Mouse (Mus musculus) 3134 (cell line): ENCODE data around the gene Tmprss9.

Experiments
- DNase-seq: peaks from one replicate; pipeline ENCODE4 v3.0.0-alpha.2; 2011; ENCODE audit warnings: low spot score; ENCODE audit not compliant: insufficient read length; ENCODE audit errors: extremely low read depth

The Tmprss9 gene

DNA sequence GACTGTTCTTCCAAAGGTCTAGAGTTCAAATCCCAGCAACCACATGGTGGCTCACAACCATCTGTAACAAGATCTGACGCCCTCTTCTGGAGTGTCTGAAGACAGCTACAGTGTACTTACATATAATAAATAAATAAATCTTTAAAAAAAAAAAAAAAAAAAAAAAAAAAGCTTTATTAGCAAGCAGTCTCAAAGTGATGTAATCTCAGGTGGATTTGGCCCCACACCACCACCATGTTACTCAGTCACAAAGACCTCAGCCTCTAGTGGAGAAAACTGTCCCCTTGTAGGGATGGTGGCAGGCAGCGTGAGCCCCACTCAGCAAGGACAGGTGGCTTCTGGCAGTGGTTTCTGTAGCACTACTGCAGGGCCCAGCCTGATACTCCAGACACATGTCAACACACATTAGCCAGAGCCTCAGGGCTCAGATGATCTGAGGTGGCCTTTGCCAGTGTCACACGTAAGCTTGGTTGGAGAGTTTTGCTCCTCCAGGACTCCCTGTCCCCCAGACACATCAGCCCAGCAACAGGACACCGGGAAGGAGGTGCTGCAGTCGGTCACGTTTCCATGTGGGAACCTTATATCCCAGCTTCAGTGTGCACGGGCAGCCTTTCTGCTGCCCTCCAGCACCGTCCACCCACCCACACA, 41.8 kb downstream of the Tmprss9 start:
- DNase-seq = no peak

DNA sequence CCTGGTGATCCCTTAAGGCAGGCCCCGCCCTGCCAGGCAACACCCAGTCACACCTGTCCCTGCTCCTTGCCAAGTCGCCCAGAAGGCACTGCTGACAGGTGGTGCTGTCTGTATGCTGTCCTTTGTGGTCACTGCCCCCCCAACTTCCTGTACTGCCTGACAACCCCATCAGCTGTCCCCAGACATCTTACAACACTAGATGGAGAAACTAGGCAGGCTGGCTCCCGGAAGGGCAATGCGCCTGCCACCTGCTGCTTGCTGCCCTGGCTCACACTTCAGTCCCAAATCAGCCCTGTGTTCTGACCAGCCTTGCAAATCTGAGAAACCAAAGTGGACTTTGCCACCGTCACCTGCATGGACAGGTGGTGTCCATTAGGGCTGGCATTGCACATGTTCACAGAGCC, 42.6 kb downstream of the Tmprss9 start:
- no peak for DNase-seq

DNA sequence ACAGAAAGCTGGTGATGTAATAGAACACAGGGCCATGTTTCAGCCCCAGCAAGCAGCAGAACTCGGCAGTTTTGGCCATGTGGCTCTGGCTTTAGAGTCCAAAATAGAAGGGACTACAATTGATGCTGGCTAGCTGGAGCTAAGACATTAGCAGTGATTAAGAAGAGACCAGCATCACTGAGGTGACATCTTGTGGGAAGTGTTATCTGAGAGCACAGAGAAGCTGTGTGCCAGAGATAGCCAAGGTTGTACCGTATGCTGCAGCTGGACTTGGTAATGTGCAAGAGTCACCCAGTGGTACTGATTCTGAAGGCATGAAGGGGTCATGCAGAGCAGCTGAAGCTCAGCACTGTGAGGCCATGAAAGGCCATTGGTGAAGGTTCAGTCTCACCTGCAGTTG, 43.6 kb downstream of the Tmprss9 start:
- no peak for DNase-seq

- DNase-seq = no peak
Observed at GRCm38 (mm10) chr10:80915736-80916135, 44.1 kb downstream of the Tmprss9 start.

GRCm38 (mm10) chr10:80917336-80917778, 45.7 kb downstream of the Tmprss9 start:
- no peak for DNase-seq

GRCm38 (mm10) chr10:80917779-80918434, 46.3 kb downstream of the Tmprss9 start, which contains the start of gene Lmnb2:
Lmnb2 (minus strand) TSS chr10:80918245.
- DNase-seq = peak; percentile 81

DNA sequence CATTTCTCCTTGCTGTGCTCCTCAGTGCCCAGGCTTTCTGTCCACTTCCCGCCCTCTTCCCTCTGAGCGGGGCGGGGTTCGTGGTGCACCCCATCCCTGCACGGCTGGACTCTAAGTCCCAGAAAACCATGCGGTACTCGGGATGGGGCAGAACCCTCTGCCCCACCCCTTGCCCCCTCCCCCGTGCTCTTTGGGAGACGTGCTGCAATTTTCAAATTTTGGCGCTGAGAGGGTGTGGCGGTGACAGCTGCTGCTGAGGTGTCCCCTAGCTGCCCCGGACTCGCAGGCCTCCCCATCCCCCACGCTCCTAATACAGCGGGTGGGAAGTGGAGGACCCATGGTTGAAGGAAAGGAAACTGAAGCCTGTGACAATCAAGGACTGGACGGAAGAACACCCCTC, 50.3 kb downstream of the Tmprss9 start:
- no peak for DNase-seq

DNA sequence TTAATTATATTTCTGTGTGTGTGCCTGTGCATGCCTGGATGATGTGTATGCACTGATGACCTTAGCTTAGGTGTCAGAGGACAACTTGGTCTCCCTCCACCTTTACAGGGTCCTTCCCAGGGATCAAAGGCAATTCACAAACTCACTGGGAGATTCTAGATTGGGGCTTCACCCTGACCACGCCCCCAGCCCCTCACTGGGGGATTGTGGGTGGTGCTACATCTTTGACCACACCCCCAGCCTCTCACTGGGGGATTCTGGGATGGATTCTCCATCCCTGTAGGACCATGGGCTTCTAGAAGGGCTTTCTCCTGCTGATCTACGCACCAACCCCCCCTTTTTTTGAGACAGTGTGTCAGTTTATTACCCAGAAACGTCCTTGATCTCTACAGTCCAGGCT, 53.8 kb downstream of the Tmprss9 start:
- DNase-seq = no peak

DNA sequence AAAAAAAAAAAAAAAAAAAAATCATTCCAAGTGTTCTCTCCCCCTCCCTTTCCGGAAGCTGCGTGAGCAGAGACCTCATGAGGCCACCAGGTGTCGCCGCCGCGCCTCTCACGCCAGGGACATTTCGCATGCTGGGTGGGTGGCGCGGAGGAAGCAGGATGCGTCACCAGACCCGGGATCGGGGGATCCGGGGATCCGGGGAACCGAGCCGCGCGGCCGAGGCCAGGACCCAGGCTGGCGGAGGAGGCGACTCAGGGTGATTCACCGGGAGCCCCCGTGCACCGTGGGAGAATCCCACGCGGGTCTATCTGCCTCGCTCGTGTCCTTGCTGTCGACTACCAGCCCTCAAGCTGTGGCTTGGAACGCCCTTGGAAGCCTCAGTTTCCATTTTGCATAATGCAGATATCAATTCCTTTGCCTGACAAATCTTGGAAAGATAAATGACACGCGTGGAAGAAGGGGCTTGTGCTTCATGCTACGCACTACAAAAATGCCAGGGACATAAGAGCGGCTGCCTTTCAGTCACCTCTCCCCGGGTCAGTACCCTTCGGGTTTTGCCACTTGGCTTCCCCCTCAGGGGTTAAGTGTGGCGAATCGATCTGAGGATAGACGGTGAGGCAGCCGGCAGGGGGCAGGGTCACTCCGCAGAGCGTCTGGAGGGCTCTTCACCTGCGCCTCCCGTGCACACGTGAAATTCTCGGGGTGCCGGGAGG, 57.1 kb downstream of the Tmprss9 start:
- DNase-seq = peak; percentile 90

GRCm38 (mm10) chr10:80929299-80930226, 57.9 kb downstream of the Tmprss9 start, which contains the start of gene Gadd45b:
Gadd45b (plus strand) TSS chr10:80930073.
- peak; percentile 99 for DNase-seq

DNA sequence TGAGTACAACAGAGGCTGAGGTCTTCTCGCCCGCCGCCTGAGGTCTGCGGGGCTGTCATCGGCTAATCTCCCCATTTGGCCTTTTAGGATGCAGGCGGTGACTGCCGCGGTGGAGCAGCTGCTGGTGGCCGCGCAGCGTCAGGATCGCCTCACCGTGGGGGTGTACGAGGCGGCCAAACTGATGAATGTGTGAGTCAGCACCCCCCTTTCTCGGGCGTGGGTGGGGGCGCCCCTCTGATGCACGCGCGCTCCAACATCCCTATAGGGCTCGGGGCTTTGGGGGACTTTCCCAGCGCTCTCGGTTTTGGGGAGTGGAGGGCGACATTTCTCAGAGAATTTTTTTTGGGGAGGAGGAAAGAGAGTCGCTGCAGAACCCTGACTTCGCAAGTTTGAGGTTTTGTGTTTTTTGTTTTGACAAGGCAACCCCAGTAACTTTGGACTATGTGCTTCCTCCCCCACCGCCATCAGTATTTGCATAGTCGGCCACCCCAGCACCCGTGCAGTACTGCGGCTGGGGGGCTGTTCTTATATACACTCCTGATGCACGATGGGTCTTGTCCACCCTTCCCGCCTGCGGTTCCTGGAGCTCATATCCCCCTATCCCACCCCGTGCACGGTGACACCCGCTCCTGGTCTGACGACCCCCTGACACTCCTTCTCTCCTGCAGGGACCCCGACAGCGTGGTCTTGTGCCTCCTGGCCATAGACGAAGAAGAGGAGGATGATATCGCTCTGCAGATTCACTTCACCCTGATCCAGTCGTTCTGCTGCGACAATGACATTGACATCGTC, 58.9 kb downstream of the Tmprss9 start:
- DNase-seq = peak; percentile 64

DNA sequence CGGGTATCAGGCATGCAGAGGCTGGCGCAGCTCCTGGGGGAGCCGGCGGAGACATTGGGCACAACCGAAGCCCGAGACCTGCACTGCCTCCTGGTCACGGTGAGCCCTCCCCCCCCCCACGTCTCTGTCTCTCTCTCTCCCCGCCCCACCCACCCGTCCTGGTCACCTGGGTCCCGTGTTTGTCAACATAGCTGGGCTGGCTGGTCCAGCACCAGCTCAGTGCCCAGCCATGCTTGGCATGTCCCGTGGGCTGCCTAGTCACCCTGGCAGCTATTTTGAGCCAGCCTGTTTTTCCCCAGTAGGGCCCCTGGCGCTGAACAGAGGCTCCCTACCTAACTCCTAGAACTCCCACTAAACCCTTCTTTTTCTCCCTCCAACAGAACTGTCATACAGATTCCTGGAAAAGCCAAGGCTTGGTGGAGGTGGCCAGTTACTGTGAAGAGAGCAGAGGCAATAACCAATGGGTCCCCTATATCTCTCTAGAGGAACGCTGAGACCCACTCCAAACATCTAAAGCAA, 59.6 kb downstream of the Tmprss9 start:
- peak; percentile 68 for DNase-seq

DNA sequence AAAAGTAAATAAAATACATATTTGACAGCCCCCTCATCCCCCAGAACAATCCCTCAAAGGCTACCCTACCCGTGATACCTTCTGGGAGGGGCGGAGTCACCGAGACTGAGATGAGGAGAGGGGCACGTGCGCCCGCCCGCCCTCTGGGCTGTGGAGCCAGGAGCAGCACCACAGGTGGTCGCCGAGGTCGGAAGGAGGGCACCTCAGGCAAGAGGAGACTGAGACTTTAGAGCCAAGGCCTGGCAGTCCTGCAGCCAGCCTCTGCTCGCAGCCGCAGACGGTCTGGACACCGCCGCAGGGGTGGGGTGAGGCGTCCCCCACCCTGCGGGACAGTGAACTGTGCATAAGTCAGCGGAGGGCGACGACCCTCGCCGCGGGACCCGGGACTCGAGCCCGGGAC, 60.0 kb downstream of the Tmprss9 start:
- DNase-seq = no peak

DNA sequence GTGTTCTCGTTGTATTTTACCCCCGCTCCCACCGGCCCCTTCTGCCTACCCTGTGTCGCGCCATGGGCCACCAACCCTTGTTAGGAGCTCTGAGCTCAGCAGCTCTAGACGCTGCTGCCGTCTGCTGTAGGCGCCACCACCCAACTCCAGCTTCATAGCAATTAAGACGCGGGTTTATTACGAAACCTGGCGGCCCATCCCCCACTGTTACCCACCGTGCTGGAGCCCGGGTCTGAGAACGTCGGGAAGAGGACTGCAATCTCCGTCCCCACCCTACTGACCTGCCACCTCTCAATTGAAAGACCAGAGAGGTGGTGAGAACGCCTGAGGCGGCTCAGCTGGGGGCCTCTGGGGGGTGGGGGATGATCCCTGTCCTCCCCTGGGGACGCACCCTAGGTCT, 60.6 kb downstream of the Tmprss9 start:
- DNase-seq = peak; percentile 74

DNA sequence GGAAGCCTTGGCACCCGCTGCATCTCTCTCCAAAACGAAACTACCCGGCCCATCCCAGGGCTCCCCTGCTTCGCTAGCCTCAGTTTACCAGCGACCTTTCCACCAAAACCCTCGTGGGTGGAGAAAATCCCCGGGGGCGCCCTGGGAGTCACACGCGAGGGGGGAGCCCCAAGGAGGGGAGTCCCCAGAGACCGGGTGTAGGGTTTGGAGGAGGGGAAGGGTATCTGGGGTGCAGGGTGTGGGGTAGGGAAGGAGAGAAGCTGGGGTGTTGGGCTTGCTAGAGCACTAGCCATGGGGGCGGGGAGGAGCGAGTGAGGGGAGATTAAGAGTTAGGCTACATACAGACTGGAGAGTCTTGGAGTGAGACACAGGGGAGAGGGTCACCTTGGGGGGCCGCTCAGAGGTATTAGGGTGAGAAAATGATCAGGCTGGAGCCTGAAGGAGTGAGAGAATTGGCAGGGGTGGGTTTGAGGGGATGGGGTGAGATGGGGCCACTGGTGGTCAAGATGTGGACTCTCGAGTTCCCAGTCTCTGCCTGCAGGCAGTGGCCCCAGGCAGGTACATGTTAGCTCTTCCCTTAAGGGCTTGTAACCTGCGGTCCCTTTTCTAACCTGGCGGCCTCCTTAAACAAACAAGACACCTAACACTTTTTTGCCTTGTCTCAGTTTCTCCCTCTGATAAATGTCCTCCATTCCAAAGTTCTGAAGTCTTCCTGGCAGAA, 61.2 kb downstream of the Tmprss9 start:
- no peak for DNase-seq

- peak; percentile 75 for DNase-seq
Observed at GRCm38 (mm10) chr10:80933421-80933979, 61.9 kb downstream of the Tmprss9 start.

GRCm38 (mm10) chr10:80934136-80934985, 62.7 kb downstream of the Tmprss9 start:
- no peak for DNase-seq

DNA sequence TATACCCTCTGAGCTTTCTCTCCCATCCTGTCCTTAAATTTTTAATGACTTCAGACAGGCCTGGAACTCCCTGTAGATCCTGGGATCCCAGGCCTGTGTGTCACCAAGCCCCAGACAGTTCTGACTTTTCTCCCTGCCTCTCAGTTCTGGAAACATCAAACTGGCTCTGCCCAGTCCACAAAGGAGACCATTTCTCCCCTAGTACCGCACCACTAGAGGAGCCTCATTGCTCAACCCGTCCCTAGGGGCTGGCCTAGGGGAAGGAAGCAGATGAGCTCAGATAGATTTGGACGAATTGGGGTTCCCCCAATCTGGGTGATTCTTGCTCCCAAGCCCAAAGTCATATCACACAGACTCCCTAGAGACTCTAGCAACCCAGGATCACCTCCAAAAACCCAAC, 63.6 kb downstream of the Tmprss9 start:
- DNase-seq = no peak
